Mouse (Mus musculus) heart, postnatal 10 days (tissue): ENCODE results near the gene Cd19. TPM values are rescaled to one million over a fixed set of nuclear protein-coding genes. Genes with fewer than 3 reads are reported as not detected.

Source experiments
- DNase-seq, 2 experiments: peaks; one replicate each; pipeline ENCODE4 v3.0.0; 2021
- intact Hi-C: fragments of 180-260 bp; cut with DNase I; formaldehyde crosslinking; loops from one replicate; pipeline ENCODE4 v1.15.1; 2025
- total RNA-seq, 2 experiments: library from RNA; stranded (reverse); gene quantifications; 2 replicates each; pipeline ENCODE4 v1.2.3; 2021

Gene Cd19
- 1 to 10 TPM in 1 of 2 experiments, under 1 TPM in 1; 0.50 to 1.2 TPM for total RNA-seq

- DNase-seq = no peak
- intact Hi-C loops = no loop called here
Measured at GRCm38 (mm10) chr7:126414725-126415124, at the start of gene Cd19. Cd19 (minus strand) TSS chr7:126414889.

- DNase-seq = peak; percentile 33 to 39
- intact Hi-C loops = no loop called here
Measured at GRCm38 (mm10) chr7:126464121-126464520, 49.4 kb upstream of the Cd19 start.

GRCm38 (mm10) chr7:126463547-126463946 lies 48.9 kb upstream of the Cd19 start:
- DNase-seq = no peak
- intact Hi-C loops = loop anchor here (2.0 kb wide), 1 partner anchor 27 kb away; no protein-coding TSS in a partner anchor

GRCm38 (mm10) chr7:126463004-126463403 lies 48.3 kb upstream of the Cd19 start, which contains the start of gene Atp2a1:
Atp2a1 (minus strand) TSS chr7:126463108.
- intact Hi-C loops = loop anchor here (2.0 kb wide), 1 partner anchor 26 kb away; no protein-coding TSS in a partner anchor
- DNase-seq = no peak

GRCm38 (mm10) chr7:126461626-126462025 lies 46.9 kb upstream of the Cd19 start:
- intact Hi-C loops = loop anchor here (2.0 kb wide), 1 partner anchor 25 kb away; no protein-coding TSS in a partner anchor
- DNase-seq = no peak

GRCm38 (mm10) chr7:126460623-126461399 lies 46.1 kb upstream of the Cd19 start:
- no peak for DNase-seq
- intact Hi-C loops = no loop called here

- no peak for DNase-seq
- intact Hi-C loops = no loop called here
Measured at GRCm38 (mm10) chr7:126458844-126459618, 44.3 kb upstream of the Cd19 start.

GRCm38 (mm10) chr7:126458225-126458624 lies 43.5 kb upstream of the Cd19 start:
- no peak for DNase-seq
- intact Hi-C loops = no loop called here

- DNase-seq = no peak
- intact Hi-C loops = no loop called here
Measured at GRCm38 (mm10) chr7:126456382-126457266, 41.9 kb upstream of the Cd19 start.

- DNase-seq = no peak
- intact Hi-C loops = no loop called here
Measured at GRCm38 (mm10) chr7:126455242-126455641, 40.6 kb upstream of the Cd19 start.

GRCm38 (mm10) chr7:126453861-126454260 lies 39.2 kb upstream of the Cd19 start:
- intact Hi-C loops = no loop called here
- DNase-seq = no peak

GRCm38 (mm10) chr7:126452244-126452643 lies 37.6 kb upstream of the Cd19 start:
- intact Hi-C loops = no loop called here
- DNase-seq = no peak

- no peak for DNase-seq
- intact Hi-C loops = no loop called here
Measured at GRCm38 (mm10) chr7:126450641-126451040, 36.0 kb upstream of the Cd19 start.

- no peak for DNase-seq
- intact Hi-C loops = no loop called here
Measured at GRCm38 (mm10) chr7:126449991-126450390, 35.3 kb upstream of the Cd19 start.

- no peak for DNase-seq
- intact Hi-C loops = no loop called here
Measured at GRCm38 (mm10) chr7:126448481-126448880, 33.8 kb upstream of the Cd19 start.

- intact Hi-C loops = no loop called here
- no peak for DNase-seq
Measured at GRCm38 (mm10) chr7:126446217-126446616, 31.5 kb upstream of the Cd19 start.

GRCm38 (mm10) chr7:126445104-126445815 lies 30.6 kb upstream of the Cd19 start:
- no peak for DNase-seq
- intact Hi-C loops = no loop called here

- intact Hi-C loops = no loop called here
- no peak for DNase-seq
Measured at GRCm38 (mm10) chr7:126444536-126444935, 29.8 kb upstream of the Cd19 start.

GRCm38 (mm10) chr7:126443997-126444396 lies 29.3 kb upstream of the Cd19 start:
- DNase-seq = no peak
- intact Hi-C loops = no loop called here

- no peak for DNase-seq
- intact Hi-C loops = no loop called here
Measured at GRCm38 (mm10) chr7:126440134-126440533, 25.4 kb upstream of the Cd19 start.
